Mouse (Mus musculus) hindbrain, embryonic 14.5 days (tissue): ENCODE data around the gene Mlh1. TPM values are rescaled to one million over a fixed set of nuclear protein-coding genes. Genes with fewer than 3 reads are reported as not detected.

ENCODE experiments used
- ATAC-seq: fragments of 200-750 bp; cut with Nextera tagmentation; 2 replicates; pipeline ENCODE4 v1.8.0; 2017; ENCODE audit warnings: moderate number of reproducible peaks, mild to moderate bottlenecking, moderate TSS enrichment, moderate library complexity; ENCODE audit not compliant: low FRiP score
- DNase-seq: peaks from one replicate; pipeline ENCODE4 v3.0.0-alpha.2; 2015; ENCODE audit warnings: low spot score
- H3K27ac ChIP-seq: fragments of 300-500 bp; sonication (generic); 2 replicates; pipeline ENCODE4 v1.5.1; 2014; ENCODE audit warnings: mild to moderate bottlenecking, moderate library complexity
- H3K27me3 ChIP-seq: fragments of 300-500 bp; sonication (generic); 2 replicates; pipeline ENCODE4 v1.6.1; 2014; ENCODE audit warnings: mild to moderate bottlenecking, low read length, mixed read lengths; ENCODE audit not compliant: control insufficient read depth, insufficient read depth
- H3K36me3 ChIP-seq: fragments of 300-500 bp; sonication (generic); replicated peaks from 2 replicates; pipeline ENCODE4 v1.6.1; 2014; ENCODE audit not compliant: control insufficient read depth, insufficient read depth
- H3K4me1 ChIP-seq: fragments of 300-500 bp; sonication (generic); replicated peaks from 2 replicates; pipeline ENCODE4 v1.6.1; 2014; ENCODE audit warnings: antibody characterized with exemption, low read length, mixed read lengths; ENCODE audit not compliant: control insufficient read depth, insufficient read depth
- H3K4me2 ChIP-seq: fragments of 300-500 bp; sonication (generic); replicated peaks from 2 replicates; pipeline ENCODE4 v1.6.1; 2014; ENCODE audit warnings: mild to moderate bottlenecking, moderate library complexity
- H3K4me3 ChIP-seq: fragments of 300-500 bp; sonication (generic); replicated peaks from 2 replicates; pipeline ENCODE4 v1.5.1; 2014; ENCODE audit warnings: mild to moderate bottlenecking, low read length
- H3K9ac ChIP-seq: fragments of 300-500 bp; sonication (generic); 2 replicates; pipeline ENCODE4 v1.6.1; 2014
- H3K9me3 ChIP-seq: fragments of 300-500 bp; sonication (generic); 2 replicates; pipeline ENCODE4 v1.6.1; 2016; ENCODE audit warnings: low read length; ENCODE audit not compliant: control insufficient read depth
- WGBS: fragments of 180-500 bp; shearing (Covaris S2); extraction: QIAGEN DNeasy Blood & Tissue Kit; methylation state at CpG from one replicate; pipeline ENCODE4 v1.1.7; 2014; 5-methylcytosine and 5-hydroxymethylcytosine counted together
- polyA plus RNA-seq: library from polyadenylated mRNA; unstranded; fragments of >200 nt; fragmentation: Nextera tagmentation; extraction: Ambion mirVana; gene quantifications from 2 replicates; pipeline ENCODE4 v1.2.1, GENCODE M21; 2014

Mlh1 gene
- polyA plus RNA-seq, 1 experiment from 2014 or later = 27.0 TPM

DNA sequence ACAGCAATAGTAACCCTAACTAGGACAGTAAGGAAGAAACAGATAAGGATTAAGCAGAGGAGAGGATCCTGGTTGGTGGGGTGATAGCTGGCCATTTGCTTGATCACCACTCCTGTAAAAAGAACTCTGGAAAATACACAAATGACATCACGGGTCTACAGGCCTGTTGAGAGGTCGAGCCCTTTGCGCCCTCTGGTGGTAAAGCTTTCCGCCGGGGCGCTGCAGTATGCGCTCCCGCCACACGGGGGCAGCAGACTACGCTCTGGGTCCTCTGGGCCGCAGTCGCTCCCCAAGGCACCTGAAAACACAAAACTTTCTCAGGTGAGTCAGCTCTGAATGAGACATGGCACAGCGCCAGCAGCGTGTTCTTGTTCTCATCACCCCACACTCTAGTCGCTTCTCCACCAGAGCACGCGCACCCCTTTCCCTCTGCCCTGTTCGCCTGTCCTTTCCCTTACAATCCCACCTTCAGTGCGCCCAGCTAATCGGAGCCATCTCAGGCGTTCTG lies 18.3 kb upstream of the Mlh1 start:
- H3K4me2 ChIP-seq = peak overlapping the region; percentile 23; the same call in 1 of the 2 replicates
- 16% methylated on average over 21 of the region's 21 CpGs for WGBS
- H3K27ac ChIP-seq = no peak overlapping the region
- H3K9ac ChIP-seq = no peak overlapping the region
- DNase-seq = peak; percentile 91
- H3K27me3 ChIP-seq = no peaks in the 10 kb centered on the region
- peak; percentile 46; the same call in 1 of the 2 replicates for ATAC-seq
- peaks cover 12% of the 10 kb centered on the region for H3K4me1 ChIP-seq
- H3K9me3 ChIP-seq = no peaks in the 10 kb centered on the region
- no peaks in the 10 kb centered on the region for H3K36me3 ChIP-seq
- no peak overlapping the region for H3K4me3 ChIP-seq

DNA sequence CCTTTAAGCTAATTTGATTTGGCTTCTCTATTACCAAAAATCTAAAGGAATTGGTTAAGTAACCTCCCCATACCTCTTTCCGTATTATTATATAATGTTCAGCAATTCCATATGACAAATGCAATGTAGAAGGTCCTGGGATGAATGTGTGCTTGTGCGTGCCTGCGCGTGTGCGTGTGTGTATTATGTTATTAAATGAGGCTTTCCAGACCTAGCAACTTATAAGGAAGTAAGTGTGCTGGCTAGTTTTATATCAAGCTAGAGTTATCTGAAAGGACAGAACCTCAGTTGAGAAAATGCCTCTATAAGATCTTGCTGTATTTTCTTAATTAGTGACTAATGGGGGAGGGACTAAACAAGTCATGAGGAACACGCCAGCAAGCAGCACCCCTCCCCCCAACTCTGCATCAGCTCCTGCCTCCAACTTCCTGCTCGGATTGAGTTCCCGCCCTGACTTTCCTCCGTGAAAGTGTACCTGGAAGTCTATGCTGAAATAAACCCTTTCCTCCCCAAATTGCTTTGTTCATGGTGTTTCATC lies 17.8 kb upstream of the Mlh1 start:
- Histone ChIP-seq H3K9me3 (no peaks in the 10 kb centered on the region), H3K4me1 (peaks cover 12% of the 10 kb centered on the region), H3K4me2 (peak overlapping the region; percentile 23; the same call in 1 of the 2 replicates), H3K9ac (no peak overlapping the region), H3K27ac (no peak overlapping the region), H3K27me3 (no peaks in the 10 kb centered on the region), H3K36me3 (no peaks in the 10 kb centered on the region), H3K4me3 (no peak overlapping the region)
- WGBS = 58% methylated on average over 9 of the region's 9 CpGs
- ATAC-seq (no peak), DNase-seq (no peak)

DNA sequence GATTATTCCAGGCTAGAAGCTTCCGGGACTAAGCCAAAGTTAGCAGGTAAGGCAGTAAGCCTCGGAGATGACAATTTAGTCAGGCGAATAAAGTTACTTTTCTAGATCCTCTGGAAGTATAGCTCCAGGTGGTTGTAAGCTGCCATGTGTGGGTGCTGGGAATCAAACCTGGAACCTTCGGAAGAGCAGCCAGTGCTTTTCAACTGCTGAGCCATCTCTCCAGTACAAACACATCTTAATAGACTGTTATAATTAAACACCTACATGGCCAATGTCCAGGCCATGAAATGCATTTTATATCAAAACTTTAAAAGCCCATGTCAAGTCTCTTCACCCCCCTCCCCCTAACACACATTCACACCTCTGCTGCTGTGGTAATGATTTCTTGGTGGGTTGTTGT lies 16.4 kb upstream of the Mlh1 start:
- DNase-seq (no peak), ATAC-seq (no peak)
- H3K36me3 ChIP-seq = no peaks in the 10 kb centered on the region
- 98% methylated on average over 4 of the region's 4 CpGs for WGBS
- no peak overlapping the region for H3K9ac ChIP-seq
- no peak overlapping the region for H3K4me3 ChIP-seq
- no peaks in the 10 kb centered on the region for H3K27me3 ChIP-seq
- H3K4me1 ChIP-seq = peaks cover 12% of the 10 kb centered on the region
- H3K27ac ChIP-seq = no peak overlapping the region
- no peaks in the 10 kb centered on the region for H3K9me3 ChIP-seq
- no peak overlapping the region for H3K4me2 ChIP-seq

DNA sequence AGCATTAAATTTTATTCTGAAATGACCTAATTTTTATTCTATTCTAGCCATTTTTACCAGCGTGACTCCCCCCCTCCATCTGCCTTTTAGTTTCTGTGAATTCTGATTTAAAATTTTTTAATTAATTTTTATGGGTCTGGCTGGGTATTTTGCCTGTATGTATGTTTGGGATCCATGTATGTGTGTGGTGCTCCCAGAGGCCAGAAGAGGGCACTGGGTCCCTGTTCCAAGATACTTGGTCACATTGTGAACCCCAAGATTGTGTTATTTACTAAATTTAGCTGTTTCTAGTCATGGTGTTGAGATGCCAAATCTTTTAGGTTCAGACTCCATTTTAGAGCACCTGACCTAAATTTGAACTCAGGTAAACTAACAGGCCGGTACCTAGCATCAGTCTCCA lies 14.9 kb upstream of the Mlh1 start:
- no peak for ATAC-seq
- peaks cover 12% of the 10 kb centered on the region for H3K4me1 ChIP-seq
- no peak overlapping the region for H3K4me2 ChIP-seq
- H3K9me3 ChIP-seq = no peaks in the 10 kb centered on the region
- H3K36me3 ChIP-seq = no peaks in the 10 kb centered on the region
- no peak overlapping the region for H3K27ac ChIP-seq
- H3K27me3 ChIP-seq = no peaks in the 10 kb centered on the region
- no peak overlapping the region for H3K4me3 ChIP-seq
- no peak for DNase-seq
- no peak overlapping the region for H3K9ac ChIP-seq
- WGBS = 73% methylated on average over 2 of the region's 2 CpGs

DNA sequence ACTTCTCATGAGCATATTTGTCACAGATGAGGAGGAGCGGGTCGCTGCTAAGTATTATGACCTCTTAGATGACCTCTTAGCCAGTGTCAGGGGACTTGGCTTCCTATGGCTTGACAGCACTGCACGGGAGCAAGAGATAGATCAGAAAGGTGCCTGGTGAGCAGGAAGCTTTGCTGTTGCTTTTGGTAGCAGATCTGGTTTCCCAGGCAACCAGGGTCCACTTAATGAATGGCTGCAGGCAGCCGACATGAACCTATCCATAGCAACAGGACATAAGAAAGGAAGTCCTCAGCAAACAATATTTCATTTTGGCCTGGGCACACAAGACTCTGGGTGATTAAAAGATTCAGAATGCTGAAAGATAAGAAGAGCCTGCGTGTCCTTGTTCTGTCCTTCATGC lies 14.1 kb upstream of the Mlh1 start:
- ATAC-seq (no peak), DNase-seq (no peak)
- H3K36me3 ChIP-seq = no peaks in the 10 kb centered on the region
- H3K4me1 ChIP-seq = peaks cover 12% of the 10 kb centered on the region
- H3K4me3 ChIP-seq = no peak overlapping the region
- no peak overlapping the region for H3K27ac ChIP-seq
- H3K9me3 ChIP-seq = no peaks in the 10 kb centered on the region
- WGBS = 15% methylated on average over 5 of the region's 5 CpGs
- no peak overlapping the region for H3K4me2 ChIP-seq
- H3K9ac ChIP-seq = no peak overlapping the region
- H3K27me3 ChIP-seq = no peaks in the 10 kb centered on the region

DNA sequence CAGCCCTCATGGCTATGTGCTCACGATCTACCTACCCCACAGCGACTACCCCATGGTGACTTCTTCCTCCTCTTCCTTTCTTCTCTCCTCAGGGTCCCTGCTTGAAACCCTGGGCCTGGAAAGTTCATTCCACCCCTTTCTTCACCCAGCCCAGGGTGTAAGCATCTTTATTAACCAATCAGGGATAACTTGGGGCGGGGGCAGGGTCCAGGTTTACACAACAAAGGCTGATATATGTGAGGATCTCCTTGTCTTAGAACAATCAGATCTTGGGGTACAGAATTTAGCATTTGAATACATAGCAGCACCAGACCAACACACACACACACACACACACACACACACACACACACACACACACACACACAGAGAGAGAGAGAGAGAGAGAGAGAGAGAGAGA lies 13.5 kb upstream of the Mlh1 start:
- H3K27me3 ChIP-seq = no peaks in the 10 kb centered on the region
- no peak for ATAC-seq
- 21% methylated on average over 3 of the region's 3 CpGs for WGBS

DNA sequence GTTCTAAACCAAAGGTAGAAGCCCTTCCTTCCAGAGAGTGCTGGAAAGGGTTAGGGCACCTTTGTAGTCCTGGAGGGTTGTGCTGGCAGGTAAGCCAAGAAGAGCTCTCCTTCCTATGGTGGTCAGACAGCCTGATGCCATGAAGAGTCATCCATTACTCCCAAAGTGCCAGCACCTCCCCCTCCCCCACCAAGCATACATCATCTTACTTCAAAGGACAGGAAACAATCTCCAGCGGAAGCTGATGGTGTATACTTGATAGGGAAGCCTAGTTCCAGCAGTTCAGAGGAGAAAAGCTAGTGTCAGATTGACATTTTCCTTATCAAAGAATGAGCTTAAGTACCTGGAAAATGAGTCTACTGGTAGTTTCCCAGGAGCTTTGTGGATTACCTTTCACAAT lies 3.6 kb upstream of the Mlh1 start:
- H3K9me3 ChIP-seq = no peaks in the 10 kb centered on the region
- peak overlapping the region; percentile 87 for H3K4me2 ChIP-seq
- H3K27me3 ChIP-seq = no peaks in the 10 kb centered on the region
- H3K36me3 ChIP-seq = peaks cover 54% of the 10 kb centered on the region
- 0 out of 2 replicates have a peak overlapping the region, but pooled peaks have one; percentile 25 for H3K9ac ChIP-seq
- peaks cover 47% of the 10 kb centered on the region for H3K4me1 ChIP-seq
- 0 out of 2 replicates have a peak overlapping the region, but pooled peaks have one; percentile 1 for H3K4me3 ChIP-seq
- DNase-seq (no peak), ATAC-seq (no peak)
- 59% methylated on average over 1 of the region's 1 CpGs for WGBS
- no peak overlapping the region for H3K27ac ChIP-seq

More for the DNA sequence above, 13.5 kb upstream of the Mlh1 start:
- Histone ChIP-seq H3K4me3 (no peak overlapping the region), H3K36me3 (no peaks in the 10 kb centered on the region), H3K4me2 (no peak overlapping the region), H3K9me3 (no peaks in the 10 kb centered on the region), H3K9ac (no peak overlapping the region), H3K27ac (no peak overlapping the region), H3K4me1 (peaks cover 12% of the 10 kb centered on the region)
- DNase-seq = no peak

DNA sequence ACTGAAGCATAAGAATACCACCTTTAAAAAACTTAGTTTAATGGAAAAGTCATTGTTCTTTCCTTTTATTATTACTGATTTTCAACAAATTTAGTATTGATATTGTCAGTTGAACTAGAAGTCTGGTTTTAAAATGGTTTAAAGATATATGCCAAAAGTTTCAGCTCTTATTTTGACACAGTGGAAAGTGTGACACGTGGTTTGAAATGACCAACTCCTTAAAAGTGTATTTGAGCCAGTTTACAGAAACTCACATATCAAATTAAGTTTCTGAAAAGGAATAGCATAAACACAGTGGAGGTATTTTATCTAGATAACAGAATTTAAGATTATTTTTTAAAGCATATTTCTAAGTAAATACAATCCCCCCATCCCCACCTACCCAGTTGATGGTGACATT lies 2.4 kb upstream of the Mlh1 start:
- no peak for ATAC-seq
- Histone ChIP-seq H3K4me3 (peak overlapping the region; percentile 83), H3K4me2 (peak overlapping the region; percentile 87), H3K4me1 (peaks cover 51% of the 10 kb centered on the region), H3K9me3 (no peaks in the 10 kb centered on the region), H3K9ac (0 out of 2 replicates have a peak overlapping the region, but pooled peaks have one; percentile 25), H3K27me3 (no peaks in the 10 kb centered on the region), H3K36me3 (peaks cover 45% of the 10 kb centered on the region), H3K27ac (no peak overlapping the region)
- WGBS = 85% methylated on average over 1 of the region's 1 CpGs
- no peak for DNase-seq

DNA sequence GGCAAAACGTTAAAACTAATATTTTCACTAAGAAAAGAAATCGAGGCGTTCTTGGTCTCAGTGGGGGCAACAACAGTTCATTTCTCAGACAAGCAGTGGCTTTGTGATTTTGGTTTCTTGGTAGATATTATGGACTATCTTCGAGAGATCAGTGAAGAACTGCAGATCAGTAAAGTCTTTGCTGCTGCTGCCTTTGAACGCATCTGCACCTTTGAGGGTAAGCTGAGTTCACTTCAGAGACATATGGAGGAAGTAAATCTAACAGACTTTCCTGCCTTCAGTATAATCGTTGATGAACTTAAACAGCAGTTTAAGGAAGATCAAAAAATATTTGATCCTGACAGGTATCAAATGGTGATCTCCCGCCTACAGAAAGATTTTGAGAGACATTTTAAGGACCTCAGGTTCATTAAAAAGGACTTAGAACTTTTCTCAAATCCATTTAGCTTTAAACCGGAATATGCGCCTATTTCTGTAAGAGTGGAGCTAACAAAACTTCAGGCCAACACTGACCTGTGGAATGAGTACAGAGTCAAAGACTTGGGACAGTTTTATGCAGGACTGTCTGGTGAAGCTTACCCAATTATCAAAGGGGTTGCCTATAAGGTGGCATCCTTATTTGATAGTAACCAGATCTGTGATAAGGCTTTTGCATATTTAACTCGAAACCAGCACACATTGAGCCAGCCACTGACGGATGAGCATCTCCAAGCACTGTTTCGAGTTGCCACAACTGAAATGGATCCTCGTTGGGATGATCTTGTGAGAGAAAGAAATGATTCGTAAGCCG lies 1.6 kb upstream of the Mlh1 start:
- H3K4me2 ChIP-seq = peak overlapping the region; percentile 87
- no peaks in the 10 kb centered on the region for H3K27me3 ChIP-seq
- H3K9me3 ChIP-seq = no peaks in the 10 kb centered on the region
- H3K4me1 ChIP-seq = peaks cover 51% of the 10 kb centered on the region
- DNase-seq = no peak
- no peak for ATAC-seq
- H3K27ac ChIP-seq = no peak overlapping the region
- peak overlapping the region; percentile 83 for H3K4me3 ChIP-seq
- H3K9ac ChIP-seq = peak overlapping the region; percentile 91
- H3K36me3 ChIP-seq = peaks cover 38% of the 10 kb centered on the region
- 78% methylated on average over 15 of the region's 15 CpGs for WGBS
